Mouse (Mus musculus) midbrain, embryonic 14.5 days (tissue): ENCODE measurements around the gene Csk. TPM values are rescaled to one million over a fixed set of nuclear protein-coding genes. Genes with fewer than 3 reads are reported as not detected.

ENCODE experiments used
- ATAC-seq: fragments of 200-750 bp; cut with Nextera tagmentation; 2 replicates; pipeline ENCODE4 v1.8.0; 2017; ENCODE audit warnings: moderate number of reproducible peaks, moderate library complexity; ENCODE audit not compliant: low FRiP score, low TSS enrichment
- DNase-seq: peaks from one replicate; pipeline ENCODE4 v3.0.0-alpha.2; 2015
- H3K27ac ChIP-seq: fragments of 300-500 bp; sonication (generic); replicated peaks from 2 replicates; pipeline ENCODE4 v1.5.1; 2014; ENCODE audit warnings: mild to moderate bottlenecking, low read depth, low read length, moderate library complexity
- H3K27me3 ChIP-seq: fragments of 300-500 bp; sonication (generic); 2 replicates; pipeline ENCODE4 v1.6.1; 2014; ENCODE audit warnings: low read length, control low read depth, mixed read lengths; ENCODE audit not compliant: control insufficient read depth, insufficient read depth
- H3K36me3 ChIP-seq: fragments of 300-500 bp; sonication (generic); 2 replicates; pipeline ENCODE4 v1.6.1; 2014; ENCODE audit warnings: low read length, control low read depth; ENCODE audit not compliant: control insufficient read depth, insufficient read depth
- H3K4me1 ChIP-seq: fragments of 300-500 bp; sonication (generic); 2 replicates; pipeline ENCODE4 v1.6.1; 2014; ENCODE audit warnings: mild to moderate bottlenecking, antibody characterized with exemption, low read length, control low read depth; ENCODE audit not compliant: control insufficient read depth, insufficient read depth
- H3K4me2 ChIP-seq: fragments of 300-500 bp; sonication (generic); 2 replicates; pipeline ENCODE4 v1.6.1; 2014; ENCODE audit warnings: mild to moderate bottlenecking, low read length, moderate library complexity
- H3K4me3 ChIP-seq: fragments of 300-500 bp; sonication (generic); replicated peaks from 2 replicates; pipeline ENCODE4 v1.5.1; 2014; ENCODE audit warnings: low read depth, low read length
- H3K9ac ChIP-seq: fragments of 300-500 bp; sonication (generic); replicated peaks from 2 replicates; pipeline ENCODE4 v1.6.1; 2014; ENCODE audit warnings: mild to moderate bottlenecking, low read length, moderate library complexity
- H3K9me3 ChIP-seq: fragments of 300-500 bp; sonication (generic); 2 replicates; pipeline ENCODE4 v1.6.1; 2016; ENCODE audit warnings: low read length, control low read depth, mixed read lengths; ENCODE audit not compliant: control insufficient read depth
- WGBS: fragments of 180-500 bp; shearing (Covaris S2); extraction: QIAGEN DNeasy Blood & Tissue Kit; methylation state at CpG from one replicate; pipeline ENCODE4 v1.1.7; 2014; 5-methylcytosine and 5-hydroxymethylcytosine counted together
- polyA plus RNA-seq: library from polyadenylated mRNA; unstranded; fragments of >200 nt; fragmentation: Nextera tagmentation; extraction: Ambion mirVana; gene quantifications from 2 replicates; pipeline ENCODE4 v1.2.1, GENCODE M21; 2014

The Csk gene
- polyA plus RNA-seq, 1 experiment from 2014 or later, result 40.0 TPM

DNA sequence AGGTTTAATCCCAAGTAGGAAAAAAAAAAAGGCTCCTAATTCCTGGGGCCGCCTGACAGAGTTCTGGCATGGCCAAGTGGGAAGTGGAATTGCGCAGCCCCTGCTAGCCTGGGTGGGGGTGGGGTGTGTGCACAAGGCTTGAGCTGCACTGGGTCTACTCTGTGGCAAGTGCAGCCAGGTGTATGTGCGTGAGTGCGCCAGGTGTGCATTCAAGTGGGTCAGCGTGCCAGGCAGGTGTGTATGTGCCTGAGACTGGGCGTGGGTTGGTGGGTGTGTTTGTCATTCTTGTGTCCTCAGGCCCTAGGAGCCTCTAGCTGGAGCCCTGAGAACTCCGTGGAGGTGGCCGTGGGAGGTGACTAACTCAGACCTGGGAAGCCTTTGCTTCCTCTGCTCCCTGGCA, 13.1 kb upstream of the Csk start:
- H3K4me2 ChIP-seq, result no peak overlapping the region
- ATAC-seq (no peak), DNase-seq (no peak)
- no peaks in the 10 kb centered on the region for H3K9me3 ChIP-seq
- 85% methylated on average over 8 of the region's 8 CpGs for whole genome bisulfite sequencing
- H3K9ac ChIP-seq, result no peak overlapping the region
- no peaks in the 10 kb centered on the region for H3K36me3 ChIP-seq
- H3K4me1 ChIP-seq, result no peaks in the 10 kb centered on the region
- no peak overlapping the region for H3K4me3 ChIP-seq
- no peak overlapping the region for H3K27ac ChIP-seq
- H3K27me3 ChIP-seq, result no peaks in the 10 kb centered on the region

DNA sequence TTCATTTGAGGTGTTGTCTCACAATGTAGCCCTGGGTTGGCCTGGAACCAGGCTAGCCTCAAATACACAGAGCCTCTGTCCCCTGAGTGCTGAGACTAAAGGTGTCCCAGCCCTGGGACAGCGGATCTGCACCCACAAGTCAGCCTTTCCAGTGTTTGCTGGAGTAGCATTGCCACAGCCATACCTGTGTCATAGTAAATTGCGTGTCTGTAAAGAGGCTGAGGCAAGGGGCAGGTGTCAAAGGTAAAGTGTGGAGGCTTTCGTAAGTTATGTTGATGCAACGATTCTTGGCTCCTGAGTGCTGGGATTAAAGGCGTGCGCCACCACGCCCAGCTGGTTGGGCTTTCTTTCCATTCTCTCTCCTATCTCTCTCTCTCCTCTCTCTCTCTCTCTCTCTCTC, 11.2 kb upstream of the Csk start:
- ATAC-seq, result no peak
- no peak overlapping the region for H3K27ac ChIP-seq
- WGBS, result 65% methylated on average over 7 of the region's 7 CpGs
- no peaks in the 10 kb centered on the region for H3K27me3 ChIP-seq
- no peak overlapping the region for H3K9ac ChIP-seq
- H3K4me2 ChIP-seq, result no peak overlapping the region
- no peak overlapping the region for H3K4me3 ChIP-seq
- no peaks in the 10 kb centered on the region for H3K9me3 ChIP-seq
- H3K4me1 ChIP-seq, result no peaks in the 10 kb centered on the region
- H3K36me3 ChIP-seq, result no peaks in the 10 kb centered on the region
- no peak for DNase-seq

DNA sequence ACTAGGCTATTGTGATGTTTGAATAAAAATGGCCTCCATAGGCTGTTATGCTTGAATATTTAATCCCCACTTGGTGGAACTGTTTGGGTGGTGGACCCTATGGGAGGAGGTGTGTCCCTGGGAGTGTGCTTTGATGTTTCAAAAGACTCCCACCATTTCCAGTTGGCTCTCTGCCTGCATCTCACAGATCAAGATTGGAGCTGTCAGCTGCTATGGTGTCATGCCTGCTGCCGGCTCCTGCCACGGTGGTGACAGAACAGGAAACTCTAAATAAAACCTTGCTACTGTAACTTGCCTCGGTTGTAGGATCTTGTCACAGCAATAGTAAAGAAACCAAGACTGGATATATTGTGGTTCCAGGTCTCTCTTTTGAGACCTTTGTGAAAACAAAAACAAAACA, 8.1 kb upstream of the Csk start:
- Histone ChIP-seq H3K4me3 (no peak overlapping the region), H3K9ac (no peak overlapping the region), H3K9me3 (no peaks in the 10 kb centered on the region), H3K36me3 (no peaks in the 10 kb centered on the region), H3K4me2 (no peak overlapping the region), H3K27me3 (no peaks in the 10 kb centered on the region), H3K4me1 (no peaks in the 10 kb centered on the region), H3K27ac (no peak overlapping the region)
- DNase-seq (no peak), ATAC-seq (no peak)
- 83% methylated on average over 3 of the region's 3 CpGs for WGBS

- no peak for DNase-seq
- 87% methylated on average over 6 of the region's 6 CpGs for WGBS
Measured at GRCm38 (mm10) chr9:57660501-57660900, 7.1 kb upstream of the Csk start.

GRCm38 (mm10) chr9:57659774-57660173, 6.3 kb upstream of the Csk start:
- peak; percentile 83 for DNase-seq
- Histone ChIP-seq H3K4me2 (no peak overlapping the region), H3K27me3 (0 out of 2 replicates have a peak, but pooled peaks cover 2% of the 10 kb centered on the region), H3K4me1 (no peaks in the 10 kb centered on the region), H3K9me3 (no peaks in the 10 kb centered on the region), H3K4me3 (no peak overlapping the region), H3K27ac (no peak overlapping the region), H3K9ac (no peak overlapping the region), H3K36me3 (no peaks in the 10 kb centered on the region)
- no peak for ATAC-seq
- WGBS, result 25% methylated on average over 4 of the region's 4 CpGs

More at GRCm38 (mm10) chr9:57660501-57660900, 7.1 kb upstream of the Csk start:
- Histone ChIP-seq H3K9ac (no peak overlapping the region), H3K36me3 (no peaks in the 10 kb centered on the region), H3K27me3 (no peaks in the 10 kb centered on the region), H3K4me3 (no peak overlapping the region), H3K4me1 (no peaks in the 10 kb centered on the region), H3K27ac (no peak overlapping the region), H3K4me2 (no peak overlapping the region), H3K9me3 (no peaks in the 10 kb centered on the region)
- ATAC-seq, result no peak

GRCm38 (mm10) chr9:57658970-57659369, 5.5 kb upstream of the Csk start:
- 0 out of 2 replicates have a peak, but pooled peaks cover 5% of the 10 kb centered on the region for H3K27me3 ChIP-seq
- no peak overlapping the region for H3K4me3 ChIP-seq
- H3K27ac ChIP-seq, result no peak overlapping the region
- DNase-seq (no peak), ATAC-seq (no peak)
- H3K9me3 ChIP-seq, result no peaks in the 10 kb centered on the region
- no peaks in the 10 kb centered on the region for H3K4me1 ChIP-seq
- H3K36me3 ChIP-seq, result no peaks in the 10 kb centered on the region
- no peak overlapping the region for H3K4me2 ChIP-seq
- no peak overlapping the region for H3K9ac ChIP-seq
- 87% methylated on average over 4 of the region's 4 CpGs for WGBS

DNA sequence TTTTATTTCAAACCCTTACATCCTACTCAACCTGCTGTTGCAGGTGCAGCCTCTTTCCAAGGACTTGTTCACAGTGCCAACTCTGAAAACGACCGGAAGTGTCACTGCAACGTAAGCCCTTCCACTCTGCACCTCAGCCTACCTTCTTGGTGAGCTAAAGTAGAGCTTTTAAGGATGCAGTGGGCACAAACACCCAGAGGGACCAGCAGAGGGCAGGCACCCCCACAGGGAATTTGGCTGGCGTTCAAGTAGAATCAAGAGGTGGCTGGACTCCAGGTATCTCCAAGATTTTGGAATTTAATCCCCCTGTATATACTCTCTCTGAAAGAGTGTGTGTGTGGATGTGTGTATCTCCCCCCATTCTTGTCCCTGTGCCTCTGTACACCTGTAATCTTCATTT, 4.4 kb upstream of the Csk start:
- Histone ChIP-seq H3K4me2 (no peak overlapping the region), H3K27ac (no peak overlapping the region), H3K4me1 (peaks cover 2% of the 10 kb centered on the region; the same call in 1 of the 2 replicates), H3K27me3 (0 out of 2 replicates have a peak, but pooled peaks cover 5% of the 10 kb centered on the region), H3K4me3 (no peak overlapping the region), H3K36me3 (no peaks in the 10 kb centered on the region), H3K9ac (no peak overlapping the region), H3K9me3 (no peaks in the 10 kb centered on the region)
- ATAC-seq (no peak), DNase-seq (no peak)
- 58% methylated on average over 4 of the region's 4 CpGs for WGBS

DNA sequence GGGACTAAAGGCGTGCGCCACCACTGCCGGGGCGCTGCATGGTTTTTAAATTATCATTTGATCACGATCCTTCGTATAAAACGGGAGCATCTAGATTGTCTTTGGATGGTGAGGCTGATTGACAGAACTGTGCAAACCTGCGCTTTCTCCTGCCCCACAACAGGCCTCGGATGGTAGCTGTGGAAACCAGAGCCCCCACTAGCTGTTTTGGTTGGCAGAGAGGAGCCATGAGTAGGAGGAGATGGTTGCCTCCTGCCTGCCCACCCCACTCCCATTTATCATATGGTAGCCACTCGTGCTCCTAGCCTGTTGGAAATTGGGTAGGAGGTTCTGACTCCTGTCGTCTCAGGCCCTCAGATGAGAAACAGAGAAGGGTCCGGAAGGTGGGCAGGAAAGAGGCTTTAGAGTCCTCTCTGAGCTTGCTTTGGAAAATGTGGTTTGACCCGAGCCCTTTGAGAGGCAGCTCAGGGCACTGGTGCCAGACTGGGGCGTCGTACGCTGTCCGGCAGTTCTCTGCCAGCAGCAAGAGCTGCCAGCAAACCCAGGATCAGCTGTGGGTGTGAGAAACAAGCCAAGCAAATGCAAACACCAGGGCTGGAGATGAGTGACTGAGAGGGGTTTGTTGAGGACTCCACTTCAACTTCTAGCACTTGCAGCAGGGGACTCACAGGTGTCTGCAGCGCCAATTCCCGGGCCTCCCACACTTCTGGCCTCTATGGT, 3.4 kb upstream of the Csk start:
- peaks cover 5% of the 10 kb centered on the region; the same call in 1 of the 2 replicates for H3K4me1 ChIP-seq
- no peak overlapping the region for H3K4me3 ChIP-seq
- H3K9me3 ChIP-seq, result no peaks in the 10 kb centered on the region
- no peak overlapping the region for H3K27ac ChIP-seq
- H3K36me3 ChIP-seq, result no peaks in the 10 kb centered on the region
- 88% methylated on average over 19 of the region's 19 CpGs for WGBS
- H3K4me2 ChIP-seq, result no peak overlapping the region
- DNase-seq (no peak), ATAC-seq (no peak)
- no peak overlapping the region for H3K9ac ChIP-seq
- 0 out of 2 replicates have a peak, but pooled peaks cover 5% of the 10 kb centered on the region for H3K27me3 ChIP-seq

- Histone ChIP-seq H3K9me3 (no peaks in the 10 kb centered on the region), H3K4me1 (peaks cover 5% of the 10 kb centered on the region; the same call in 1 of the 2 replicates), H3K27me3 (0 out of 2 replicates have a peak, but pooled peaks cover 5% of the 10 kb centered on the region), H3K4me3 (no peak overlapping the region), H3K27ac (no peak overlapping the region), H3K9ac (no peak overlapping the region), H3K36me3 (no peaks in the 10 kb centered on the region), H3K4me2 (peak overlapping the region; percentile 39)
- 1% methylated on average over 11 of the region's 11 CpGs for WGBS
- peak; percentile 87 for ATAC-seq
- peak; percentile 97 for DNase-seq
Measured at GRCm38 (mm10) chr9:57655749-57656148, 2.3 kb upstream of the Csk start.
